Mouse (Mus musculus) gonadal fat pad, adult 2 months (tissue): Measurements from ENCODE around the gene Mtch1. TPM values are rescaled to one million over a fixed set of nuclear protein-coding genes. Genes with fewer than 3 reads are reported as not detected.

Experiments
- DNase-seq: peaks from one replicate; pipeline ENCODE4 v3.0.0-alpha.2; 2012; ENCODE audit warnings: low read depth
- polyA plus RNA-seq: library from polyadenylated mRNA; depleted of rRNA; stranded (reverse); fragments of >200 nt; gene quantifications from 2 replicates; pipeline ENCODE4 v1.2.3, GENCODE M21; 2012; rRNA removed

Mtch1 gene
- polyA plus RNA-seq, 1 experiment: 681 TPM

DNA sequence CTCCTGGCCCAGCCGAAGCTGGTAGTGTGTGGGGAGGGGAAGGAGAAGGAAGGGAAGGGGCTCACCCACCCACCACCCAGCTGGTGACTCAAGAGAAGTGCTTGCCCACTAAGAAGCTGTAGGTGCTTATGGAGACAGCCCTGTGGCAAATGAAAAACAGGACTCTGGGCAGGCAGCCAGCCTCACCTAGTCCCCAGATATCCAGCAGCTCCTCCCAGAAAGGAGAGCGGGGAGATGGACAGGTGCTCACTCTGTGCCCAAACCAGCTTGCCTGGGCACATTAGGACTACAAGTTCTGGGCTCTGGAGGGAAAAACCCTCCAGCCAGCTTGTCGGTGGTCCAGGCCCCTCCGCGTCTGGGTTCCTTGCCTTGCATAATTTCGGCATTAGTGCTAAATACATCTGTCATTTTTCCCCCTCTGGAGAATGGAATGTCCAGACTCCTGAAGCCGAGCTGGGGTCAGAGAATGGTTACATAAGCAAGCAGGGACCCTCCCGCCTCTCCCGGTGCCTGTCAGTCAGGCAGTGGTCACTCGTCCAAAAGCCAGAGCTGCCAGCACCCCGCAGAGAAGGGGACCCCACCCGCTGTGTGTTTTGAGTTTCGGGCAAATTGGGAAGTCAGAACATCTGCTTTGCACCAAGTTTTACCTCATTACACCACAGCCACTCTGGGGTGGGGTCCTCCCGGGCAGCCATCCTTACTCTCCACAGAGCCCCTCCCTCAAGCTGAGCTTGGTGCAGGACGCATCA lies 42.5 kb downstream of the Mtch1 start:
- no peak for DNase-seq

GRCm38 (mm10) chr17:29304376-29305057 lies 43.2 kb downstream of the Mtch1 start:
- DNase-seq: no peak

DNA sequence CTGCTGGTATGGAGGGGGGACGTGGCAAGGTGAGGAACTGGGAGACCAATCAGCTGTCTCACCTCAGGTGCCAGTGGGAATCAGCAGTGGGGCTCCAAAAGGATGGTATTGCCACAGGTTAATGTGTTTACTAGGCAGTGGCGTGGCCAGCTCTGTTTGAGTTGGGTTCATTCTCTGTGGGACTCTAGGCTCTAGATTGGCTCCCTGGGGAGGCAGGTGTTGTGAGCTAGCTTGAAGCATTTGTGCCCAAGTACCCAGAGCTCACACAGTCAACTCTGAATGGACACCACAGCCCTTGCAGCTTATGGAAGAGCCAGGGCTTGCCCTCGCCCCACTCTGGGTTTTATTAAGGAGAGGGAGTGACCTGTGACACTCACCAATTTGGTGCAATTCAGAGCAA lies 43.9 kb downstream of the Mtch1 start:
- DNase-seq: no peak

DNA sequence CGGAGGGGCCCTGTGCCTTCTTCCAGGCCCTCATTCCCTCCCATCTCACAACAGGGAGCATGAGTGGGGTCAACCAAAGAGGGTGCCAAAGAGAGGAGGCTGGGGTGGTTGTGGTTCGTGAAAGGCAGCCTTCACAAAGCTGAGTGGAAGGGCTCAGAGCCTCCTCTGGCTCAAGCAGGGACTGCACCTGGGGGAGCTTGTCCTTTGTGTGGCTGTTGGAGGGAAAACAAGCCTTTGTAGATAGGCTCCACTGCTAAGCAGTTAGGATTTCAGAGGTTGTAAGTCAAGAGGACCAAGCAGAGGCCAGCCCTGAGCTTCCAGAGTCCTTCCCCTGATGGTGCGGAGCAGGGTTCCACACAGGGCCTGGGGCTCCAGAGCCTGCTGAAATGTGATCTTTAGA lies 44.6 kb downstream of the Mtch1 start:
- DNase-seq: no peak

DNA sequence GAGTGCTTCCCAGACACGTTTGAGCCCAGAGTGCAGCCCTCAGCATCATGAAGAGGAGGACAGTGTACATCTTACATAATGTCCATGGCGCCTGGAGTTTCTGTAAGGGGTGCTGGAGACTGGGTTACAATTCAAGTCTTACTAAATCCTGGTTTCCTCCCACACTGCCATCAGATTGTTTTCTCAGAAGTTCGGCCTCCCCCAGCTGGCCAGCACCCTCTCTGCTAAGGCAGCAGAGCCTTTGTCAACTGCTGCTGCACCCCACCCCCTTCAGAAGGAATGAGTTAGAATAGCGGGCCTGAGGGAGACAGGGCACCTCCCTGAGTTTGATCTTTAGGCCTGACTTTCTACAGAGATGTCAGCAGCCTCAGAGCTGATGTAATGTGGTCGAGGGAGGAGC lies 45.6 kb downstream of the Mtch1 start:
- no peak for DNase-seq

DNA sequence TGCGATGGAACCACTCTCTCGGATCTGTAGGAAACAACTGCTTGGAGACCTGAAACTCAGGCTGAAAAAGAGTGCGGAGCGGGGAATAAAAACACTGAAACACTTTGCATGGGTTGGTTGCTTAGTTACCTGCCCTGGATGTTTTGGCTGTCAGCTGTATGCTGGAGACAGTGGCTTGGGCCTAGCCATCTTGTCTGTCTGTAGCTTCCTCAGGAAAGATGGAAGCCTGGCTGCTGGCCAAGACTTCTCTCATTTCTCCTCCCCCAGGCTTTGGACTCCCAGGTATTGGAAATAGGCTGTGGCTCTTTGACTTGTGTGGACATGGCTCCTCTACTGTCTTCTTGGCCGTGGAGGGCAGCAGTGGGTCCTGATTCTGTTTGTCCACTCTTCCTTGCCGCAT lies 46.3 kb downstream of the Mtch1 start:
- no peak for DNase-seq

DNA sequence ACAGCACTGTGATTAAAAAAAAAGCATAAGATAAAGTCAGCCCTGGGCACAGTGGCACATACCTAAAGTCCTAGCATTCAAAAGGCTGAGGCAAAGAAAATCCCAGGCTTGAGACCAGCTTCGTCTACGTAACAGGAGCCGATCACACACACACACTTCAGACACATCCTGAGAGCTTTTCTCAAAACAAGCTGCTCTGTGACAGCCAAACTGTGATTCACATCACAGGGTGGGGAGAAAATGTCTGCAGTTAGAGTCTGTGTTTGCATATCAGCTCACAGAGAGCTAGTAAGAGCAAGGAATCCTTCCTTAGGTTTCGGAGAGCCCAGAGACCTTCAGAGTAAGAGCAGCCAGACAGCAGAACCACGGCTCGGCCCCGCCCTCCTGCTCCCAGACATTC lies 46.8 kb downstream of the Mtch1 start:
- no peak for DNase-seq

DNA sequence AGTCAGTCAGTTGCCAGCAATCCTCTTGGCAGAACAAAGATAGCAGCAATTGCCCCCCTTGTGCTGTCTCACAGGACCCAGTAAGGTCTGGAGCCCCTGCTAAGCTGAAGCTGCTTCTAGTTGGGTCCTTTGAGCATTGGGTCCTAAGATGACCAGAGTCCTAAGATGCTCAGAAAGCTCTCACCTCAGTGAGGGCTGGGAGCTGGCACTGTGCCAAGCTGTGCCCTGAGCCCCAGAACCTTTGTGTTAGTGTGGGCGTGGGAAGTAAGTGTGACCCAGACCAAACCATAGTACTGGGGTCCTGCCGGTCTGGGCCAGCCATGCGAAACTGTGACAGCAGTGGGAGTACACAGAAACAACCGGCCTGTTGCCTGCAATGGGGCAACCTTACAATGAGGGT lies 48.5 kb downstream of the Mtch1 start:
- DNase-seq: no peak

GRCm38 (mm10) chr17:29297813-29298212 lies 49.9 kb downstream of the Mtch1 start:
- no peak for DNase-seq

- no peak for DNase-seq
Measured at GRCm38 (mm10) chr17:29297321-29297720, 50.4 kb downstream of the Mtch1 start.

DNA sequence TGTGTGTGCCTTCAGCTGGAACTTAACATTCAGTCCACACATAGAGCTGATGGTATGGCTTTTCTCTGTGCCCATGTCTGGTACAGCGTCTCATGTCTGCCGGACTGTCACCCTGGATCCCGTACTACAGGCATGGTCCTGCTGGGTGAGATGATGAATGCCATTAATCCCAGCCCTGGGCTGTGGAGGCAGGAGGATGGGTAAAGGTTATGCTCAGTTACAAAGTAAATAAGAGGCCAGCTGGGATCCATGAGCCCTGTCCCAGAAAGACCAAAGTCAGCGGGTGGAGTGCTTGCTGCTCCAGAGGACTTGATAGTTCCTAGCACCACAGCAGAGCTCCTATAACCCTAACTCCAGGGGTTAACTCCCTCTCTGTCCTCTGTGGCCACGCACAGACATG lies 51.9 kb downstream of the Mtch1 start:
- DNase-seq: no peak

DNA sequence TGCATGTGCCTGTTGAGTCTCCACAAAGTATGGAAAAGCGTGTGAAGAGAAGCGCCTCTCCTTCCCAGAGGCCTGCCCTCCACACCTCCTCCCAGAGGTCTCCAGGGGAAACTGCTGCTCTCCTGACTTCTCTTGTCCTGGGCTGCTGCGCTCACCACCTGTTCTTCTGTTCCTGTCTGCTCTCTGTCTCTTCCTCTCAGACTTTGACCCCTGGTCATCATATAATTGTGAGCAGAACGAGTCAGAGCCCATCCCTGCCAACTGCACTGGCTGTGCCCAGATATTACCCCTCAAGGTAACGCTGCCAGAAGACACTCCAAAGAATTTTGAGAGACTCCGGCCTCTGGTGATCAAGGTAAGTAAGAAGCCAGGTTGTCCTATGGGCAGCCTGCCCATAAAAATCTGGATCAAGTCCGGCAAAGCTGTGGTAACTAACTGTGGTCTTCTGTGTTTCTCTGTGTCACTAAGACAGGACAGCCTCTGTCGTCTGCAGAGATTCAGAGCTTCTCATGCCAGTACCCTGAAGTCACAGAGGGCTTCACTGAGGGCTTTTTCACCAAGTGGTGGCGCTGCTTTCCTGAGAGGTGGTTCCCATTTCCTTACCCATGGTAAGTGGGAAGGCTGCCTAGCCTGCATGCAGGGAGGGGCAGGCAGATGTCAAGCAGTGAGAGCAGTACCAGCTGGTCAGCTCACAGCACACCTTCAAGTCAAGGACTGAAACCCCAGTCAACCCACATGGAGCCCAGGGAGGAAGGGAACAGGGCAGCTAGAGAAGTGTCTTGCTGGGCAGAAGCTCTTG lies 53.7 kb downstream of the Mtch1 start:
- no peak for DNase-seq

GRCm38 (mm10) chr17:29292996-29293395 lies 54.7 kb downstream of the Mtch1 start:
- peak; percentile 89 for DNase-seq

GRCm38 (mm10) chr17:29291793-29292192 lies 55.9 kb downstream of the Mtch1 start:
- DNase-seq: no peak

GRCm38 (mm10) chr17:29282216-29282952 lies 65.3 kb downstream of the Mtch1 start:
- no peak for DNase-seq

Other genes with a start within 250 kb of the Mtch1 start
- 8.2 and 12.7 TPM in 2 replicates for gene Rab44, start 233.8 kb downstream of the Mtch1 start, polyA plus RNA-seq
- 59.8 and 66.3 TPM in 2 replicates for gene Cpne5, start 109.8 kb downstream of the Mtch1 start, polyA plus RNA-seq
- 33.3 and 35.3 TPM in 2 replicates for gene Ppil1, start 83.7 kb downstream of the Mtch1 start, polyA plus RNA-seq
- gene BC004004, start 79.1 kb downstream of the Mtch1 start, polyA plus RNA-seq: 118 and 175 TPM in 2 replicates
- 31.4 and 42.9 TPM in 2 replicates for gene Pi16, start 30.3 kb downstream of the Mtch1 start, polyA plus RNA-seq
- 23.3 and 32.9 TPM in 2 replicates for gene Fgd2, start 13.0 kb upstream of the Mtch1 start, polyA plus RNA-seq
- 9.5 and 10.9 TPM in 2 replicates for gene Pim1, start 142.8 kb upstream of the Mtch1 start, polyA plus RNA-seq
- gene Gm17657, start 201.7 kb upstream of the Mtch1 start, polyA plus RNA-seq: not detected in 2 replicates
- gene Tbc1d22b, start 201.9 kb upstream of the Mtch1 start, polyA plus RNA-seq: 14.0 and 16.4 TPM in 2 replicates
- gene Tmem217, start 204.5 kb upstream of the Mtch1 start, polyA plus RNA-seq: 0.81 and 1.6 TPM in 2 replicates